Mouse (Mus musculus): Measurements from ENCODE around the gene Pitpna. TPM values are rescaled to one million over a fixed set of nuclear protein-coding genes. Genes with fewer than 3 reads are reported as not detected.

Gene Pitpna
- total RNA-seq, 1 experiment from 2014 or later = 74.6 TPM

DNA sequence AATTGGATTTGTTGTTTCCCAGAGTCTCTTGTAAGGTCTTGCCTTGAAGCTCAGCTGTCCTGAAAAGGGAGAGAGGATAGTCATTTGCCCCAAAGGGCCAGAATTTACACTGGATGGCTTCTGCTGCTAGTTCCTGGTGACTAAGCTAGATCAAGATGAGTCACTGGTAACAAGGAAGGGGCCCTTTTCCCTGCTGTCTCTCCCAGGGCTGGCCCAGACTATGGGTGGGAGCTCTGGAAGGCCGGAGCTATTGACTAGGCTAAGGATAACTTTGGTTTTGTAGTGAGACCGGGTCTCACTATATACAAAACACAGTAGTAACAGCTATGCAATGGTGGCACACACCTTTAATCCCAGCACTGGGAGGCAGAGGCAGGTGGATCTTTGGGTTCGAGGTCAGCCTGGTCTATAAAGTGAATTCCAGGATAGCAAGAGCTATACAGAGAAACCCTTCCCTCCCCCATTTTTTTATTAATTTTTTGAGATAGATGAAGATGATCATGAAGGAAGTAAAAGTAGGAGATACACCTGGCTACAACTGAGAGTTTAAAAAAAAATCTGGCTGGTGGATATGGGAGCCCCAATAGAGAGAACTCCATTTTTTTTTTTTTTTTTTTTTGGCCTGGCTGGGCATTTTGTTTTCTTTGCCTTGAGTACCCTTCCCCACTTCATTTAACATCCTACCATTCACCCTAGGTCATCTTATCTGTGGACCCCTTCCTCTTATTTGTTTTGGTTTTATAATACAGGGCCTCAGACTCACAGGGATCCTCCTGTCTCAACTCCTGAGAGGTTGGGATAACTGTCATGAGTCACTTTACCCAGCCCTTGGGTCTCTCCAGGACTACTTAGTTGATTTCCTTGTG lies 90.2 kb downstream of the Pitpna start:
- ATAC-seq (replicated peaks; ENCODE audit: low read depth, poor library complexity, severe bottlenecking) = no peak

Other genes starting within 250 kb of the Pitpna start
- gene Rpa1, start 239.8 kb upstream of the Pitpna start, total RNA-seq (2017) = 139 and 158 TPM in 2 replicates
- gene Smyd4, start 239.7 kb upstream of the Pitpna start, total RNA-seq (2017) = 6.5 and 7.4 TPM in 2 replicates
- gene Serpinf1, start 165.4 kb upstream of the Pitpna start, total RNA-seq (2017) = 76.0 and 77.8 TPM in 2 replicates
- 0.32 TPM in 1 of 2 replicates, not detected in the other for gene Serpinf2, start 148.5 kb upstream of the Pitpna start, total RNA-seq (2017)
- gene Wdr81, start 133.4 kb upstream of the Pitpna start, total RNA-seq (2017) = 8.4 and 8.6 TPM in 2 replicates
- gene Tlcd2, start 126.4 kb upstream of the Pitpna start, total RNA-seq (2017) = 26.9 and 33.6 TPM in 2 replicates
- 130 and 156 TPM in 2 replicates for gene Prpf8, start 101.3 kb upstream of the Pitpna start, total RNA-seq (2017)
- 0.41 TPM in 1 of 2 replicates, not detected in the other for gene Rilp, start 78.0 kb upstream of the Pitpna start, total RNA-seq (2017)
- gene Scarf1, start 74.6 kb upstream of the Pitpna start, total RNA-seq (2017) = 1.8 and 2.6 TPM in 2 replicates
- 6.1 and 14.4 TPM in 2 replicates for gene Slc43a2, start 56.4 kb upstream of the Pitpna start, total RNA-seq (2017)
- 24.0 and 36.3 TPM in 2 replicates for gene Inpp5k, start 42.9 kb downstream of the Pitpna start, total RNA-seq (2017)
- gene Myo1c, start 62.4 kb downstream of the Pitpna start, total RNA-seq (2017) = 19.5 and 22.3 TPM in 2 replicates
- 38.9 and 51.4 TPM in 2 replicates for gene Crk, start 91.2 kb downstream of the Pitpna start, total RNA-seq (2017)
- 384 and 653 TPM in 2 replicates for gene Ywhae, start 144.8 kb downstream of the Pitpna start, total RNA-seq (2017)
- gene Doc2b, start 208.0 kb downstream of the Pitpna start, total RNA-seq (2017) = not detected in 2 replicates